Mouse (Mus musculus) T-cell, adult 2 months (primary cell): ENCODE results near the gene Ghrhr.

ENCODE experiments used
- DNase-seq: peaks from one replicate; pipeline ENCODE4 v3.0.0; 2022; ENCODE audit warnings: low spot score

Ghrhr gene

GRCm38 (mm10) chr6:55353711-55354445 is 22.2 kb upstream of the Ghrhr start:
- no peak for DNase-seq

GRCm38 (mm10) chr6:55354456-55355117 is 21.5 kb upstream of the Ghrhr start:
- no peak for DNase-seq

DNA sequence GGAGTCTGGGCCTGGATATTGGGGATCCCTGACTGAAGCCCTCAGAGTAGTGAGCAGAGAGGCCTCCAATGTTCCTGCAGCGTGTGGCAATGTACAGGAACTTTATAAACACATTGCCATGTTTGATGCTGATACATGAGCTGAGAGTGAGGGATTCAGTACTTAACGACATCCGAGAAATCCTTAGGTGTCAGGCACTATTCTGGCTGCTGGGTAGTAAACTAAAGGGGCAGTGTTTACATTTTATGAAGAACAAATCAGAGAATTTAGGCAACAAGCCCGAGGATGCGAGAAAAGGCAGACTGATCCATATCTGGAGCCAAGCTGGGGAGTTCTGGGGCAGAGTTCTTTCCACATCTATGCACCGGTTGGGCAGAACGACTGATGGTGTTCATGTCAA is 20.5 kb upstream of the Ghrhr start:
- no peak for DNase-seq

GRCm38 (mm10) chr6:55356017-55356703 is 19.9 kb upstream of the Ghrhr start:
- no peak for DNase-seq

DNA sequence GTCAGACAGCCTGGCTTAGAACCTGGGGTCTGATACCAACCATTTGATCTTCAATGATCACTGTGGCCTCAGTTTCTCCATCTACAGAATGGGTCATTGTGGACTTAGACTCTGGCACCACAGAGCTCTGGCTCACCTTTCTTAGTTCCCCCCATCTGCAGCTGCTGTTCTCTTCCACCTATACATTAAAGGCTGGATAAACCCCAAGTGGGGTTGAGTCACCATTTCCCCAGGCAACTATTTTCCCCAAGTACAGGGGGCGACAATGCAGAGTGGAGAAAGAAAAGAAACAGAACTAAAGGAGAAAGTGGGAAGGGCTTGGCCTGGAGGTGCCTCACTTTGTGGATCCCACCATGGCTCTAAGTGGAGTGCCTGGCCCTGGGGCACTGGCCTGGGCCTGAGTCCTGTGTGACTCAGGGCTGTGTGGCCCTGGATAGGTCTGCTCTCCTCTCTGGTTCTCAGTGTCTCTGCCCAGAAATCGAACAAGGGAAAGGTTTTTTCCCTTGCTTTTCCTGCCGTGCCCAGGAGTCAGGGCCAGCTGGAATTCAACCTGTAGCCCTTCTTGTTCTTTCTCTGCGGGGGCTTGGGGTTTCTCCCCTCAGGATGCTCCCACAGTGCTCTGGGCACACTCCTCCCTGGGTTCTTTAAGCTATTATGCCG is 19.0 kb upstream of the Ghrhr start:
- no peak for DNase-seq

DNA sequence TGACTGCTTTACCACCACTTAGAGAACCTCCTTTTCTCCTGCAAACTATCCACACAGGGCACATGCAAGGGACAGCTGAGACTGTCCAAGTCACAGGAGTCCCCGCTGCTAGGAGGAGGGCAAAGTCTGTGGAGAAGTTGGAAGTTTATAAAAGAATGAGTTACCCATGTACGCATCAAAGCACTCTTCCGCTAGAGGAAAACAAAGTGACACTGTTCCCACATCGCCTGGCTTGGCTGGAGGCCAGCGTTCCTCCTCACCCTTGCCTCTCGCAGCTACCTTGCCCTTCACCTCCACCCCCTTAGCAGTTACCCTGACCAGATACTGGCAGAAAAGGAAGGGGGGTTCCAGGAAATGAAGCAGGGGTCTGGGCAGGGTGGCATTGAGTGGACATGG is 18.5 kb upstream of the Ghrhr start:
- no peak for DNase-seq

- no peak for DNase-seq
Observed at GRCm38 (mm10) chr6:55358731-55359143, 17.4 kb upstream of the Ghrhr start.

DNA sequence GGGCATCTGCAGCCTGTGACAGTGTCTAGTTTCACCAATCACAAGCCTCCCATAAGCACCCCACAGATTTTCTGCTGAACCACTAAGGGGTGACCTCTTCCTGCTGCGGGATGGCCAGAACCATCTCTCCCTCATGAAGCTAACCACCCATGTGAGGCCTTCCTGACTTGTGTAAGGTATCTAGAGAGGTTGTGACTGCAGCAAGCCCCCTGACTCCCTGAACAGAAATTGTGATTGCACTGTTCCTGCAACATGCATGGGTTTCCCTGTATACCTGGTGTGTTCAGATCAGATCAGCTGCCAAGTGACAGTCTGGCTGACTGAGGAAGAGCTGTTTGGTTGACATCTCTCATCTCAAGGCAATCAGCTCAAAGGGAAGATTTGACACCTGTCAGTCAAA is 13.4 kb upstream of the Ghrhr start:
- no peak for DNase-seq

GRCm38 (mm10) chr6:55367126-55367525 is 9.0 kb upstream of the Ghrhr start:
- DNase-seq: no peak

GRCm38 (mm10) chr6:55370831-55371230 is 5.3 kb upstream of the Ghrhr start:
- DNase-seq: no peak

DNA sequence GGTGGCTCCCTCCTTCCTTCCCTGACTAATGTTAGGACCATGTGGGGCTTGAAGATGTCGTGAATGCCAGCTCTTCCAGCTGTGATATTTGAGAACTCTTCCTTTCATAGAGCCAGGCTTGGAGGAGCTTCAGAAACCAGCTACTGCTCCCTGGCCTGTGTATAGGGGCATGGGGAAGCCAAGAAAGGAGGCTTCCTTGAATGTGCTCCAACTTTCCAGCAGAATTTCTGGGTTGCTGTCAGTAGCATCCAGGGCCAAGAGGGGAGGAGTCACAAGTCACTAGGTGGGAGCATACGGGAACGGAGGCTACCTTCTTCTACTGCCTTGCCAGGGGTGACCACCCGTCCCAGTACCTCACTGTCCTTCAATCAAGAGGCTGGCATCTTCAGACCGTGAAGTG is 416 bp downstream of the Ghrhr start:
- no peak for DNase-seq

GRCm38 (mm10) chr6:55377461-55377860 is 1.4 kb downstream of the Ghrhr start:
- DNase-seq: no peak

GRCm38 (mm10) chr6:55379641-55380335 is 3.7 kb downstream of the Ghrhr start:
- no peak for DNase-seq

- no peak for DNase-seq
Observed at GRCm38 (mm10) chr6:55381966-55382365, 5.9 kb downstream of the Ghrhr start.

GRCm38 (mm10) chr6:55383897-55384296 is 7.8 kb downstream of the Ghrhr start:
- peak; percentile 9 for DNase-seq

- DNase-seq: no peak
Observed at GRCm38 (mm10) chr6:55384356-55384951, 8.4 kb downstream of the Ghrhr start.

- DNase-seq: no peak
Observed at GRCm38 (mm10) chr6:55388546-55389169, 12.6 kb downstream of the Ghrhr start.

- no peak for DNase-seq
Observed at GRCm38 (mm10) chr6:55389321-55389720, 13.2 kb downstream of the Ghrhr start.

DNA sequence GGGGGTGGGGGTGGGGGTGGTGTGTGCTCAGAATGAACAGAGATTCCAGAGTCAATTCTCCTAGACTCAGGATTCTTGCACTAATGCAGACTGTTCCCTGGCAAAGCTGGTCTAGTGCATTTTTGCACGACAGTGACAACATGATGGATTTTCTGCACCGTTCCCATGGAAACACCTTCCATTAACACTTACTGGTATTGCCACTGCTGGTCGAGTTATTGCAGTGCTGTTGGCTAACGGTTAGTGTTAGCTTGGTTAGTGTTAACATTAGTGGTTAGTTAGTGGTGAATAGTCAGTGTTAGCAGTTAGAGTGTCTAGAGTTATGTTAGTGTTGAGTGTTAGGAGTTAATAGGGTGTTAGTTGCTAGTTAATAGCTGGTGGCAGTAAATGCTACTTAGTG is 15.7 kb downstream of the Ghrhr start:
- DNase-seq: no peak

DNA sequence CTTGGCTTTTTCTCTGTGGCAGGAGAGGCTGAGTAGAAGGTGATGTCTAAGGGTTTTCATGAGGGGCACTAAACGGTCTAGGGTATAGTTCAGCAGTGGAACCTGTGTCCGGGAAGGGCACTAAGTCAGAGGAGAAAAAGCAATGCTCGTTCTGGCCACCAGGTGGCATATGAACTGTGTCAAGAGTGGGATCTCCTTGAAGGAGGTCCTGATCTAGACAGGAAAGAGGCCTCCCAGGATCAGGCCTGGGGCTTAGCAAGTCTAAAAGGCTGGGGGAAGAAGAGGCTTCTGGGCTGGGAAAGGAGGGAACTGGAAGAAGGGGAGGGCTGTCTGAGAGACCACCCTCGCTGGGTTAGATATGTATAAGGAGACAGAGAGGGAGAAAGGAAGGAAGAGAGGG is 16.4 kb downstream of the Ghrhr start:
- DNase-seq: no peak

DNA sequence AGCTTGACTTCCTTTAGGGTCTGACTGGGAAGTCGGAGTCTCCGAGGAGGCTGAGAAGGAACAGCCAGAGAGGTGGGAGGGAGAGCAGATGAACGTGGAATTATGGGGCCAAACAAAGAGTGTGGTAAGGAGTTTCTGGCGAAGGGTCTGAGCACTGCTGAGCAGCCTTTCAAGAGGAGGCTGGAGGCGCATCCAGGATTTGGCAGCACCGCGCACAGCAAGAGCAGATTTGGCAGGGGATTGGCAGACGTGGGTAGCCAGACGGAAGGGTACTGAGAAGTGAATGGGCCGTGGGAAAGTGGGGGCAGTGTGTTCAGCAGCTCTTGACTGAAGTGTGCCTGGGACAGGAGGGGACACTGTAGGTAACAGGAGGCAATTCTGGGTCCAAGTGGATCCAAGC is 18.8 kb downstream of the Ghrhr start:
- no peak for DNase-seq
